ENCODE assay signal across 12 mouse cellular contexts in the genomic region with DNA sequence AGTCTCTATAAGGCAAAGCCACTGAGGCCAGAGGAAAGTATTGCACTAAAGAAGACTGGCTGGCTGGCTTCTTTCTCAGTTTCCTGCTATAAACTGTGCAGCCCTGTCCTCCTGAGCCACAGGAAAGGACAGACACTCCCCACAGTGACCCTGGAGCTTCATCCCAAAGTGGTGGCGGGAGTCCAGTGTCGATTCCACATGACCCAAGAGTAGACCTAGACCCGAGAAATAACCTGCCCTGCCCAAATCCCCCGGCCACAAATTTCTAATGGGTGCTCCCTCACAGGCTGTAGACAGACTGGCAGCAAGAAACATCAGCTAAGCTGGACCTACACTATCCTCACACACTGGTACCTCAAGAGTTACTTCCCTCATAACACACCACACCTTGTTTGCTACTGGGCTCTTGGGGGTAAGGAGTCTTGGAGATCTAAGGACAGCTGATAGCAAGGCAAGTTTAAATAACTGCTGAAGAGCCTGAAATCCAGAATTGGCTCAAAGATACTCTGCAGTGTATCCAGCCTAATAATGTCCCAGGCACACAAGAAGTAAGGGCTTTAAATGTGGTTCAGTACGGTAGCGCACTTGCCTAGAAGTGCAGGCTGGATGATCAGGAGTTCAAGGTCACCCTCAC. TPM values are rescaled to one million over a fixed set of nuclear protein-coding genes. Genes with fewer than 3 reads are reported as not detected.
A peak's percentile ranks its signal among the peaks of the same experiment; 100 is the strongest.
DNase-seq lines count a peak whose midpoint lies in the region; ATAC-seq and TF ChIP-seq lines count a peak whose summit lies in the region.
"Had no signal": no experiment of that assay in that cellular context is flagged by ENCODE, and none has a peak within 500 bp of the region (broad histone marks: within the 10 kb centered on the region; RNA-seq: fewer than 3 reads in every experiment).

No protein-coding gene starts in this region.

- H3K36me3 ChIP-seq in embryonic facial prominence, embryonic 12.5 days, result no peaks in the 10 kb centered on the region
- H3K36me3 ChIP-seq in embryonic facial prominence, embryonic 10.5 days (replicated peaks), result no peaks in the 10 kb centered on the region
- H3K36me3 ChIP-seq in liver, embryonic 12.5 days, result no peaks in the 10 kb centered on the region
- H3K36me3 ChIP-seq in liver, postnatal 0 days (replicated peaks; ENCODE audit: insufficient read depth, low read length), result no peaks in the 10 kb centered on the region
- H3K36me3 ChIP-seq in embryonic facial prominence, embryonic 13.5 days, result no peaks in the 10 kb centered on the region
- H3K36me3 ChIP-seq in macrophage (ENCODE audit: inconsistent target), result no peaks in the 10 kb centered on the region
- H3K36me3 ChIP-seq in hindbrain, embryonic 12.5 days, result no peaks in the 10 kb centered on the region
- H3K36me3 ChIP-seq: G1E had no signal

- no peaks in the 10 kb centered on the region for H3K27me3 ChIP-seq in embryonic facial prominence, embryonic 12.5 days
- H3K27me3 ChIP-seq in embryonic facial prominence, embryonic 10.5 days (replicated peaks; ENCODE audit: low read depth, poor library complexity, severe bottlenecking), result peaks cover 32% of the 10 kb centered on the region
- H3K27me3 ChIP-seq in liver, embryonic 12.5 days (replicated peaks), result peaks cover 43% of the 10 kb centered on the region
- no peaks in the 10 kb centered on the region for H3K27me3 ChIP-seq in liver, postnatal 0 days (ENCODE audit: insufficient read depth, low read length)
- H3K27me3 ChIP-seq in embryonic facial prominence, embryonic 13.5 days, result no peaks in the 10 kb centered on the region
- 0 out of 2 replicates have a peak, but pooled peaks cover 4% of the 10 kb centered on the region for H3K27me3 ChIP-seq in hindbrain, embryonic 12.5 days

- no peak for TF ChIP-seq EP300 in liver, postnatal 0 days (IDR thresholded peaks at IDR 0.05; ENCODE audit: low read depth)

- H3K4me1 ChIP-seq in embryonic facial prominence, embryonic 12.5 days, result peaks cover 51% of the 10 kb centered on the region
- H3K4me1 ChIP-seq in embryonic facial prominence, embryonic 10.5 days, result peaks cover 64% of the 10 kb centered on the region
- H3K4me1 ChIP-seq in liver, embryonic 12.5 days, result peaks cover 51% of the 10 kb centered on the region
- peaks cover 29% of the 10 kb centered on the region for H3K4me1 ChIP-seq in liver, postnatal 0 days (ENCODE audit: insufficient read depth)
- peaks cover 61% of the 10 kb centered on the region for H3K4me1 ChIP-seq in embryonic facial prominence, embryonic 13.5 days
- peaks cover 45% of the 10 kb centered on the region for H3K4me1 ChIP-seq in hindbrain, embryonic 12.5 days

- no peak for DNase-seq in embryonic facial prominence, embryonic 10.5 days (ENCODE audit: low spot score)
- no peak for DNase-seq in liver, postnatal 0 days
- DNase-seq in ovary, postnatal 14 days (ENCODE audit: low spot score), result no peak
- DNase-seq: cerebellum, postnatal 14 days; thymus, adult 18-20 months had no signal

- no peak overlapping the region for H3K9ac ChIP-seq in embryonic facial prominence, embryonic 12.5 days
- no peak overlapping the region for H3K9ac ChIP-seq in liver, embryonic 12.5 days
- H3K9ac ChIP-seq in liver, postnatal 0 days (replicated peaks), result no peak overlapping the region
- no peak overlapping the region for H3K9ac ChIP-seq in embryonic facial prominence, embryonic 13.5 days
- no peak overlapping the region for H3K9ac ChIP-seq in hindbrain, embryonic 12.5 days
- H3K9ac ChIP-seq: liver, embryonic 14.5 days had no signal

- H3K9me3 ChIP-seq in embryonic facial prominence, embryonic 12.5 days, result no peaks in the 10 kb centered on the region
- H3K9me3 ChIP-seq in embryonic facial prominence, embryonic 10.5 days, result no peaks in the 10 kb centered on the region
- H3K9me3 ChIP-seq in liver, embryonic 12.5 days (replicated peaks), result no peaks in the 10 kb centered on the region
- H3K9me3 ChIP-seq in liver, postnatal 0 days (ENCODE audit: low read length), result no peaks in the 10 kb centered on the region
- no peaks in the 10 kb centered on the region for H3K9me3 ChIP-seq in embryonic facial prominence, embryonic 13.5 days
- no peaks in the 10 kb centered on the region for H3K9me3 ChIP-seq in hindbrain, embryonic 12.5 days (replicated peaks)

- no peak overlapping the region; the same call in 1 of the 2 replicates for H3K4me2 ChIP-seq in embryonic facial prominence, embryonic 12.5 days (replicated peaks)
- no peak overlapping the region for H3K4me2 ChIP-seq in liver, embryonic 12.5 days
- no peak overlapping the region for H3K4me2 ChIP-seq in liver, postnatal 0 days (ENCODE audit: low read depth, low read length)
- H3K4me2 ChIP-seq in embryonic facial prominence, embryonic 13.5 days, result 0 out of 2 replicates have a peak overlapping the region, but pooled peaks have one; percentile 87
- no peak overlapping the region for H3K4me2 ChIP-seq in hindbrain, embryonic 12.5 days (replicated peaks)

- peak overlapping the region; percentile 90; the same call in 1 of the 2 replicates for H3K27ac ChIP-seq in embryonic facial prominence, embryonic 12.5 days
- no peak overlapping the region; the same call in 1 of the 2 replicates for H3K27ac ChIP-seq in embryonic facial prominence, embryonic 10.5 days (replicated peaks)
- H3K27ac ChIP-seq in liver, embryonic 12.5 days, result 0 out of 2 replicates have a peak overlapping the region, but pooled peaks have one; percentile 48
- H3K27ac ChIP-seq in liver, postnatal 0 days (ENCODE audit: low read depth), result no peak overlapping the region; the same call in 1 of the 2 replicates
- H3K27ac ChIP-seq in embryonic facial prominence, embryonic 13.5 days, result peak overlapping the region; percentile 97
- peak overlapping the region; percentile 99 for H3K27ac ChIP-seq in macrophage
- H3K27ac ChIP-seq in hindbrain, embryonic 12.5 days, result no peak overlapping the region
- H3K27ac ChIP-seq: liver, embryonic 14.5 days had no signal

- ATAC-seq in embryonic facial prominence, embryonic 12.5 days (ENCODE audit: insufficient number of reproducible peaks, insufficient read depth, low FRiP score, low TSS enrichment), result no peak
- ATAC-seq in liver, embryonic 12.5 days, result no peak
- ATAC-seq in liver, postnatal 0 days, result no peak
- no peak for ATAC-seq in embryonic facial prominence, embryonic 13.5 days (ENCODE audit: insufficient number of reproducible peaks, insufficient read depth, low FRiP score, low TSS enrichment, low read depth)
- ATAC-seq in hindbrain, embryonic 12.5 days (ENCODE audit: low FRiP score), result no peak

- TF ChIP-seq CTCF in liver, postnatal 0 days (IDR thresholded peaks at IDR 0.05; ENCODE audit: low read depth), result no peak

- peaks cover 26% of the 10 kb centered on the region for H3K79me2 ChIP-seq in macrophage (ENCODE audit: inconsistent target)

- no peak overlapping the region for H3K4me3 ChIP-seq in embryonic facial prominence, embryonic 12.5 days
- no peak overlapping the region for H3K4me3 ChIP-seq in embryonic facial prominence, embryonic 10.5 days
- H3K4me3 ChIP-seq in liver, embryonic 12.5 days, result no peak overlapping the region
- H3K4me3 ChIP-seq in liver, postnatal 0 days (ENCODE audit: low read depth, low read length), result no peak overlapping the region
- H3K4me3 ChIP-seq in embryonic facial prominence, embryonic 13.5 days, result no peak overlapping the region
- no peak overlapping the region for H3K4me3 ChIP-seq in macrophage (ENCODE audit: inconsistent target)
- no peak overlapping the region for H3K4me3 ChIP-seq in hindbrain, embryonic 12.5 days

- WGBS in embryonic facial prominence, embryonic 12.5 days, result 79% methylated on average over 6 of the region's 6 CpGs
- 81% methylated on average over 6 of the region's 6 CpGs for WGBS in embryonic facial prominence, embryonic 10.5 days
- WGBS in liver, embryonic 12.5 days (ENCODE audit: insufficient replicate concordance), result 77% methylated on average over 6 of the region's 6 CpGs
- 62% methylated on average over 6 of the region's 6 CpGs for WGBS in liver, postnatal 0 days (ENCODE audit: insufficient replicate concordance)
- 85% methylated on average over 6 of the region's 6 CpGs for WGBS in embryonic facial prominence, embryonic 13.5 days
- WGBS in macrophage (ENCODE audit: missing documents), result 72% methylated on average over 6 of the region's 6 CpGs
- WGBS in hindbrain, embryonic 12.5 days, result 85% methylated on average over 6 of the region's 6 CpGs

RNA-seq across cellular contexts. Expression of a gene that starts 1.7 kb away (rescaled TPM):
- polyA plus RNA-seq in embryonic facial prominence, embryonic 12.5 days (2016; fragmentation: Nextera tagmentation; extraction: Ambion mirVana), result 31.6 and 33.4 TPM in 2 replicates
- 19.2 and 19.8 TPM in 2 replicates for polyA plus RNA-seq in embryonic facial prominence, embryonic 10.5 days (2016; fragmentation: Nextera tagmentation; extraction: Ambion mirVana)
- polyA plus RNA-seq in liver, embryonic 12.5 days (2016; fragmentation: Nextera tagmentation; extraction: Ambion mirVana), result 9.7 and 10.0 TPM in 2 replicates
- 3.1 and 3.4 TPM in 2 replicates for polyA plus RNA-seq in liver, postnatal 0 days (2015; fragmentation: Nextera tagmentation; extraction: Ambion mirVana)
- 35.1 and 36.2 TPM in 2 replicates for polyA plus RNA-seq in embryonic facial prominence, embryonic 13.5 days (2015; fragmentation: Nextera tagmentation; extraction: Ambion mirVana)
- total RNA-seq in macrophage (2018; cell fraction: chromatin; rRNA removed), result 100 to 1,000 TPM in 22 of 26 experiments, 10 to 100 TPM in 4; 46.8 to 281 (median 198) TPM
- total RNA-seq in macrophage (2018; cell fraction: cytosol; rRNA removed), result 100 to 1,000 TPM in 3 of 26 experiments, 10 to 100 TPM in 23; 45.2 to 112 (median 78.1) TPM
- total RNA-seq in macrophage (2018; cell fraction: nucleus; rRNA removed), result 100 to 1,000 TPM in 18 of 26 experiments, 10 to 100 TPM in 8; 31.2 to 178 (median 123) TPM
- 52.2 to 78.3 TPM (median 77.8 TPM) in 3 replicates for polyA plus RNA-seq in macrophage (2018)
- 30.2 and 31.0 TPM in 2 replicates for polyA plus RNA-seq in hindbrain, embryonic 12.5 days (2016; fragmentation: Nextera tagmentation; extraction: Ambion mirVana)
- total RNA-seq: G1E had no signal

Comparison
In these comparisons a context has a peak if more than half of its experiments do, and no peak if none do; other contexts are left out.
1. H3K27ac ChIP-seq: peak in embryonic facial prominence, embryonic 12.5 days (single experiment), liver, embryonic 12.5 days (single experiment), embryonic facial prominence, embryonic 13.5 days (single experiment) and macrophage (single experiment); none in embryonic facial prominence, embryonic 10.5 days (single experiment), liver, postnatal 0 days (single experiment) and hindbrain, embryonic 12.5 days (single experiment).